Mouse (Mus musculus) bone marrow, adult 2 months (tissue): Measurements from ENCODE around the gene Setd1a. TPM values are rescaled to one million over a fixed set of nuclear protein-coding genes. Genes with fewer than 3 reads are reported as not detected.
A peak's percentile ranks its signal among the peaks of the same experiment; 100 is the strongest.
"Not testable (repeated sequence)": the region's sequence is repeated elsewhere in the genome, so short reads cannot be mapped to it uniquely, and the experiment has no call there.

Experiments used
- H3K27ac ChIP-seq: fragments of 200-500 bp; 2 replicates; pipeline ENCODE4 v1.5.1; 2012; ENCODE audit warnings: low read depth, mild to moderate bottlenecking, control low read depth, inconsistent platforms, low read length; ENCODE audit not compliant: control insufficient read depth, poor library complexity, insufficient read depth
- H3K4me1 ChIP-seq: fragments of 200-500 bp; 2 replicates; pipeline ENCODE4 v1.6.1; 2011; ENCODE audit warnings: low read length; ENCODE audit not compliant: control insufficient read depth, insufficient read depth
- H3K4me3 ChIP-seq: fragments of 200-500 bp; replicated peaks from 2 replicates; pipeline ENCODE3; 2011; ENCODE audit warnings: mild to moderate bottlenecking, low read depth, low read length, control low read depth; ENCODE audit not compliant: control insufficient read depth
- CTCF ChIP-seq: fragments of 200-500 bp; IDR thresholded peaks from 2 replicates; pipeline ENCODE4 v1.5.1; 2011; ENCODE audit warnings: low read length, control low read depth; ENCODE audit not compliant: control insufficient read depth, insufficient read depth
- POLR2A ChIP-seq: fragments of 200-500 bp; IDR thresholded peaks from 2 replicates; pipeline ENCODE4 v1.6.1; 2011; ENCODE audit warnings: low read depth, mild to moderate bottlenecking, control low read depth, low read length, borderline replicate concordance; ENCODE audit not compliant: control insufficient read depth
- WGBS: fragments of 180-500 bp; shearing (Covaris S2); methylation state at CpG from one replicate; pipeline ENCODE4 v1.1.7; 2018; 5-methylcytosine and 5-hydroxymethylcytosine counted together
- polyA plus RNA-seq: library from polyadenylated mRNA; stranded (reverse); fragments of >200 nt; gene quantifications from 2 replicates; pipeline ENCODE4 v1.2.4, GENCODE M21; 2011; ENCODE audit warnings: low replicate concordance; ENCODE audit not compliant: missing spikeins, insufficient read depth, insufficient read length

Gene Setd1a
- polyA plus RNA-seq, 1 experiment: 36.3 TPM

GRCm38 (mm10) chr7:127823236-127824171 lies 47.0 kb downstream of the Setd1a start:
- 75% methylated on average over 11 of the region's 11 CpGs for WGBS
- TF ChIP-seq CTCF: no peak
- TF ChIP-seq POLR2A: no peak
- Histone ChIP-seq H3K4me3 (no peak overlapping the region), H3K4me1 (no peaks in the 10 kb centered on the region), H3K27ac (no peak overlapping the region)

DNA sequence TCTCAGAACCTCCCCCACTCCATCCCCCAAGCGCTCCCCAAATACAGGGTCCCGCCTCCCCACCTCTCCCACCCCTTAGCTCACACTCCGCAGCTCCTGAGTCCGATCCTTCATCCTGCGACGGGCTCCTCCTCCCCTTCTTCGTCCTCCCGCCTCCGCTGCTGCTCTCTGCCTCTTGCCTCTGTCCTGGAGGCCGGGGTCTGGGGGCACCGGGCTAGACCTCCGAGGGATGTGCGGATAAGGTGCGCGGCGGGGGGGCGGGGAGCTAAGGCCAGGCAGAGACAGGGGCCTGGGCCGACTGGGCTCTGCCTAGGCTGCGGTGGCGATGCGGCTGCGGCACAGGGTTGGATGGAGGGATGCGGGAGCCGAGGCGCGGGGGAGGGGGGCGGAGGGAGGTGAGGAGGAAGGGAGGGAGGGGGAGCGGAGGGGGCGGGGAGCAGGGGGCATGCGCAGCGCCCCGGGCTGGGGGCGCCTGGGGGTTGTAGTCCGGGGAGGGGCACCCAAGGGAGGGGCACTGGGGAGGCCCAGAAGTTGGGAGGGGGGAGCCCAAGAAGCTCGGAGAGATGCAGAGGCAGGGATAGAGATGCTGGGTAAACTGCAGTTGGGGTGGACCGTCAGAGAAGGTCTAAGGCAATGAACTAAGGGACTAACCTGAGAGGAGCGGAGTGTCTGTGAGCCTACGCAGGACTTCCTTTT lies 47.9 kb downstream of the Setd1a start, which contains the start of the genes Stx4a and Stx1b:
Stx4a (plus strand) TSS at position 119 of the 696 bp plus-strand sequence.
Stx1b (minus strand) TSS at position 374 of the 696 bp plus-strand sequence.
- Histone ChIP-seq H3K4me3 (no peak within 1 kb of the TSS), H3K4me1 (no peaks in the 10 kb centered on the region), H3K27ac (no peak within 1 kb of the TSS)
- TF ChIP-seq CTCF (no peak), POLR2A (no peak)
- WGBS: 21% methylated on average over 35 of the region's 38 CpGs

DNA sequence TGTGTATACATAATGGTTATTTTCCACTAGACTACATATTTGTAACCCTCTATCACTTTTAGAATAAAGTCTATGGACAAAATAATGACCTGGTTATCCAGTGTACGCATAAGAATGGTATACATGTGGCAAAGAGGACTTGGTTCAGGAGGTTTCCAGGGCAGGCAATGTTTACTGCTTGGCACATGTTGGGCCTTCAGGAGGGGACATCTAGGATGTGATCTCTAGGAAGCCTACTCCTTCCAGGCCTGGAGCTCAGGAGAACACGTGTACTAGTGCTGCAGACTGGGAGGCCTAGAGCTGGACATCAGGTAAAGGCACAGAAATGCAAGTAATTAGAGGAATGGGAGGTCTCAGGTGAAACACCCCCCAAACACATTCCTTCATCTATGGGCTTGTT lies 59.1 kb downstream of the Setd1a start:
- 81% methylated on average over 2 of the region's 2 CpGs for WGBS
- TF ChIP-seq CTCF (no peak), POLR2A (no peak)
- no peak overlapping the region for H3K4me3 ChIP-seq

GRCm38 (mm10) chr7:127837473-127837872 lies 61.0 kb downstream of the Setd1a start:
- WGBS: 89% methylated on average over 5 of the region's 5 CpGs
- H3K4me1 ChIP-seq: peaks cover 3% of the 10 kb centered on the region; the same call in 1 of the 2 replicates
- TF ChIP-seq CTCF (no peak), POLR2A (no peak)
- H3K27ac ChIP-seq: no peak overlapping the region
- H3K4me3 ChIP-seq: no peak overlapping the region

More for the DNA sequence above, 59.1 kb downstream of the Setd1a start:
- H3K4me1 ChIP-seq: no peaks in the 10 kb centered on the region
- H3K27ac ChIP-seq: no peak overlapping the region

- not testable (repeated sequence) for H3K4me3 ChIP-seq, H3K4me1 ChIP-seq, H3K27ac ChIP-seq
- 90% methylated on average over 4 of the region's 4 CpGs for WGBS
Observed at GRCm38 (mm10) chr7:127837878-127838277, 61.4 kb downstream of the Setd1a start.

DNA sequence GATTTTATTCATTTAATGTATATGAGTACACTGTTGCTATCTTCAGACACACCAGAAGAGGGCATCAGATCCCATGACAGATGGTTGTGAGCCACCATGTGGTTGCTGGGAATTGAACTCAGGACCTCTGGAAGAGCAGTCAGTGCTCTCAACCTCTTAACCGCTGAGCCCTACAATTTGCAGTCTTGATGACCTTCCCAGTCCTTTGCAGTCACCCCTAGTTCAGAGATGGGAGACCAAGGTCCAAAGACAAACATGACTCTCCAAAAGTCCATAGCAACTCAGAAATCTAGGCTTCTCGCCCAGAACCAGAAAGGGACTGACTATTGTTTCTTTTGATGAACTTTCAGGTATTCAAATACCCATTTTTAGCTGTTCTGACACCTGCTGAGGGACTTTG lies 63.6 kb downstream of the Setd1a start:
- not testable (repeated sequence) for H3K27ac ChIP-seq, H3K4me1 ChIP-seq
- WGBS: 87% methylated on average over 2 of the region's 2 CpGs

GRCm38 (mm10) chr7:127840886-127841285 lies 64.4 kb downstream of the Setd1a start:
- H3K4me3 ChIP-seq: peak overlapping the region; percentile 89
- peaks cover 3% of the 10 kb centered on the region; the same call in 1 of the 2 replicates for H3K4me1 ChIP-seq
- TF ChIP-seq CTCF (no peak), POLR2A (no peak; the same call in 1 of the 2 replicates)
- WGBS: 2% methylated on average over 15 of the region's 15 CpGs
- peak overlapping the region; percentile 94 for H3K27ac ChIP-seq

More for the DNA sequence above, 63.6 kb downstream of the Setd1a start:
- not testable (repeated sequence) for H3K4me3 ChIP-seq

GRCm38 (mm10) chr7:127841340-127842000 lies 65.0 kb downstream of the Setd1a start:
- H3K4me3 ChIP-seq: peak overlapping the region; percentile 89
- peak overlapping the region; percentile 94 for H3K27ac ChIP-seq
- H3K4me1 ChIP-seq: peaks cover 3% of the 10 kb centered on the region; the same call in 1 of the 2 replicates
- peak; percentile 60; the same call in 1 of the 2 replicates for TF ChIP-seq POLR2A
- TF ChIP-seq CTCF: no peak; the same call in 1 of the 2 replicates
- under 1% methylated on average over 46 of the region's 46 CpGs for WGBS
